Mouse (Mus musculus) liver, embryonic 13.5 days (tissue): ENCODE measurements around the gene Arhgap45. TPM values are rescaled to one million over a fixed set of nuclear protein-coding genes. Genes with fewer than 3 reads are reported as not detected.

Experiments
- ATAC-seq: fragments of 200-750 bp; cut with Nextera tagmentation; 2 replicates; pipeline ENCODE4 v1.8.0; 2017; ENCODE audit warnings: low read depth, mild to moderate bottlenecking, moderate number of reproducible peaks, moderate library complexity
- DNase-seq: peaks from one replicate; pipeline ENCODE4 v3.0.0; 2022
- H3K27ac ChIP-seq: fragments of 300-500 bp; sonication (generic); 2 replicates; pipeline ENCODE4 v1.5.1; 2015; ENCODE audit warnings: moderate library complexity, mild to moderate bottlenecking, inconsistent platforms
- H3K27me3 ChIP-seq: fragments of 300-500 bp; sonication (generic); 2 replicates; pipeline ENCODE4 v1.6.1; 2015; ENCODE audit warnings: mild to moderate bottlenecking, inconsistent platforms
- H3K36me3 ChIP-seq: fragments of 300-500 bp; sonication (generic); 2 replicates; pipeline ENCODE4 v1.6.1; 2015; ENCODE audit warnings: mild to moderate bottlenecking, inconsistent platforms
- H3K4me1 ChIP-seq: fragments of 300-500 bp; sonication (generic); replicated peaks from 2 replicates; pipeline ENCODE4 v1.6.1; 2015; ENCODE audit warnings: inconsistent platforms
- H3K4me2 ChIP-seq: fragments of 300-500 bp; sonication (generic); 2 replicates; pipeline ENCODE4 v1.6.1; 2015; ENCODE audit warnings: inconsistent platforms, mild to moderate bottlenecking, moderate library complexity
- H3K4me3 ChIP-seq: fragments of 300-500 bp; sonication (generic); replicated peaks from 2 replicates; pipeline ENCODE4 v1.5.1; 2015; ENCODE audit warnings: mild to moderate bottlenecking, inconsistent platforms
- H3K9ac ChIP-seq: fragments of 300-500 bp; sonication (generic); 2 replicates; pipeline ENCODE4 v1.6.1; 2015; ENCODE audit warnings: mild to moderate bottlenecking, inconsistent platforms
- H3K9me3 ChIP-seq: fragments of 300-500 bp; sonication (generic); replicated peaks from 2 replicates; pipeline ENCODE4 v1.6.1; 2016; ENCODE audit warnings: inconsistent platforms
- WGBS: fragments of 180-500 bp; shearing (Covaris S2); methylation state at CpG from one replicate; pipeline ENCODE4 v1.1.7; 2015; ENCODE audit not compliant: insufficient replicate concordance; 5-methylcytosine and 5-hydroxymethylcytosine counted together
- polyA plus RNA-seq: library from polyadenylated mRNA; unstranded; fragments of >200 nt; fragmentation: Nextera tagmentation; extraction: Ambion mirVana; gene quantifications from 2 replicates; pipeline ENCODE4 v1.2.1, GENCODE M21; 2015

The Arhgap45 gene
- polyA plus RNA-seq, 1 experiment from 2014 or later: 14.3 TPM

- Histone ChIP-seq H3K9ac (peak overlapping the region; percentile 73), H3K4me2 (peak overlapping the region; percentile 94), H3K9me3 (peaks cover 8% of the 10 kb centered on the region; the same call in 1 of the 2 replicates), H3K4me1 (peaks cover 62% of the 10 kb centered on the region), H3K4me3 (peak overlapping the region; percentile 89), H3K27ac (peak overlapping the region; percentile 99), H3K27me3 (peaks cover 34% of the 10 kb centered on the region), H3K36me3 (peaks cover 21% of the 10 kb centered on the region)
- ATAC-seq (no peak), DNase-seq (no peak)
- WGBS: 15% methylated on average over 27 of the region's 27 CpGs
These were observed 28.5 kb upstream of the Arhgap45 start for GRCm38 (mm10) chr10:79987771-79988505.

- ATAC-seq: no peak
- Histone ChIP-seq H3K27me3 (peaks cover 34% of the 10 kb centered on the region), H3K4me1 (peaks cover 60% of the 10 kb centered on the region), H3K4me3 (peak within 1 kb of the TSS; percentile 89), H3K9me3 (peaks cover 8% of the 10 kb centered on the region; the same call in 1 of the 2 replicates), H3K4me2 (peak within 1 kb of the TSS; percentile 94), H3K36me3 (peaks cover 29% of the 10 kb centered on the region), H3K9ac (peak within 1 kb of the TSS; percentile 73), H3K27ac (peak within 1 kb of the TSS; percentile 99)
- no peak for DNase-seq
- under 1% methylated on average over 59 of the region's 59 CpGs for WGBS
These were observed 27.8 kb upstream of the Arhgap45 start, which contains the start of gene Cnn2 for GRCm38 (mm10) chr10:79988506-79989271. Gene Cnn2 (plus strand): TSS chr10:79988584.

GRCm38 (mm10) chr10:79989272-79989786, 27.1 kb upstream of the Arhgap45 start:
- Histone ChIP-seq H3K27me3 (peaks cover 34% of the 10 kb centered on the region), H3K4me1 (peaks cover 65% of the 10 kb centered on the region), H3K4me3 (peak overlapping the region; percentile 89), H3K27ac (0 out of 2 replicates have a peak overlapping the region, but pooled peaks have one; percentile 38), H3K4me2 (peak overlapping the region; percentile 94), H3K9me3 (peaks cover 8% of the 10 kb centered on the region; the same call in 1 of the 2 replicates), H3K9ac (peak overlapping the region; percentile 73), H3K36me3 (peaks cover 34% of the 10 kb centered on the region)
- no peak for DNase-seq
- ATAC-seq: no peak
- WGBS: 37% methylated on average over 8 of the region's 8 CpGs

GRCm38 (mm10) chr10:79989870-79990269, 26.6 kb upstream of the Arhgap45 start:
- 53% methylated on average over 15 of the region's 15 CpGs for WGBS
- Histone ChIP-seq H3K27me3 (peaks cover 34% of the 10 kb centered on the region), H3K36me3 (peaks cover 35% of the 10 kb centered on the region), H3K27ac (0 out of 2 replicates have a peak overlapping the region, but pooled peaks have one; percentile 18), H3K4me2 (peak overlapping the region; percentile 94), H3K4me3 (peak overlapping the region; percentile 89), H3K9me3 (peaks cover 8% of the 10 kb centered on the region; the same call in 1 of the 2 replicates), H3K4me1 (peaks cover 70% of the 10 kb centered on the region), H3K9ac (peak overlapping the region; percentile 73; the same call in 1 of the 2 replicates)
- DNase-seq (no peak), ATAC-seq (no peak)

- ATAC-seq (no peak), DNase-seq (no peak)
- H3K4me1 ChIP-seq: peaks cover 75% of the 10 kb centered on the region
- peaks cover 35% of the 10 kb centered on the region for H3K36me3 ChIP-seq
- peak overlapping the region; percentile 8; the same call in 1 of the 2 replicates for H3K4me2 ChIP-seq
- peaks cover 8% of the 10 kb centered on the region; the same call in 1 of the 2 replicates for H3K9me3 ChIP-seq
- H3K27me3 ChIP-seq: peaks cover 34% of the 10 kb centered on the region
- 67% methylated on average over 12 of the region's 12 CpGs for WGBS
- no peak overlapping the region for H3K4me3 ChIP-seq
- H3K27ac ChIP-seq: no peak overlapping the region
- no peak overlapping the region for H3K9ac ChIP-seq
These were observed 25.4 kb upstream of the Arhgap45 start for GRCm38 (mm10) chr10:79991099-79991498.

GRCm38 (mm10) chr10:79991548-79991947, 24.9 kb upstream of the Arhgap45 start:
- DNase-seq: no peak
- Histone ChIP-seq H3K9me3 (peaks cover 8% of the 10 kb centered on the region; the same call in 1 of the 2 replicates), H3K36me3 (peaks cover 35% of the 10 kb centered on the region), H3K9ac (no peak overlapping the region), H3K27ac (no peak overlapping the region), H3K4me3 (no peak overlapping the region), H3K4me2 (no peak overlapping the region), H3K27me3 (peaks cover 34% of the 10 kb centered on the region), H3K4me1 (peaks cover 71% of the 10 kb centered on the region)
- 82% methylated on average over 6 of the region's 6 CpGs for WGBS
- no peak for ATAC-seq

- Histone ChIP-seq H3K4me1 (peaks cover 63% of the 10 kb centered on the region), H3K27me3 (peaks cover 10% of the 10 kb centered on the region), H3K4me3 (no peak overlapping the region), H3K27ac (peak overlapping the region; percentile 60), H3K9me3 (peaks cover 8% of the 10 kb centered on the region; the same call in 1 of the 2 replicates), H3K9ac (0 out of 2 replicates have a peak overlapping the region, but pooled peaks have one; percentile 20), H3K36me3 (peaks cover 49% of the 10 kb centered on the region), H3K4me2 (no peak overlapping the region)
- ATAC-seq: no peak
- no peak for DNase-seq
- 64% methylated on average over 16 of the region's 16 CpGs for WGBS
These were observed 21.9 kb upstream of the Arhgap45 start for GRCm38 (mm10) chr10:79994397-79995115.

- H3K9me3 ChIP-seq: peaks cover 8% of the 10 kb centered on the region; the same call in 1 of the 2 replicates
- peaks cover 67% of the 10 kb centered on the region for H3K4me1 ChIP-seq
- H3K9ac ChIP-seq: no peak overlapping the region
- H3K27me3 ChIP-seq: 0 out of 2 replicates have a peak, but pooled peaks cover 3% of the 10 kb centered on the region
- ATAC-seq (no peak), DNase-seq (no peak)
- peak overlapping the region; percentile 60 for H3K27ac ChIP-seq
- H3K4me3 ChIP-seq: 0 out of 2 replicates have a peak overlapping the region, but pooled peaks have one; percentile 72
- H3K4me2 ChIP-seq: peak overlapping the region; percentile 15; the same call in 1 of the 2 replicates
- peaks cover 60% of the 10 kb centered on the region for H3K36me3 ChIP-seq
- WGBS: 34% methylated on average over 1 of the region's 1 CpGs
These were observed 20.8 kb upstream of the Arhgap45 start for GRCm38 (mm10) chr10:79995636-79996035.

GRCm38 (mm10) chr10:79996272-79997033, 20.0 kb upstream of the Arhgap45 start, which contains the start of gene Abca7:
Gene Abca7 (plus strand): TSS chr10:79996494.
- peak within 1 kb of the TSS; percentile 84 for H3K9ac ChIP-seq
- H3K36me3 ChIP-seq: peaks cover 61% of the 10 kb centered on the region
- H3K27me3 ChIP-seq: no peaks in the 10 kb centered on the region
- WGBS: under 1% methylated on average over 34 of the region's 34 CpGs
- peak within 1 kb of the TSS; percentile 85 for H3K4me2 ChIP-seq
- ATAC-seq: peak; percentile 84
- H3K9me3 ChIP-seq: peaks cover 8% of the 10 kb centered on the region; the same call in 1 of the 2 replicates
- peak; percentile 95 for DNase-seq
- peaks cover 69% of the 10 kb centered on the region for H3K4me1 ChIP-seq
- peak within 1 kb of the TSS; percentile 95 for H3K27ac ChIP-seq
- H3K4me3 ChIP-seq: peak within 1 kb of the TSS; percentile 72
